Mouse (Mus musculus) T-helper 1 cell (primary cell): Measurements from ENCODE around the gene Ptpn21.

ENCODE experiments used
- in situ Hi-C: fragments of 300-600 bp; cut with MboI, MseI; formaldehyde crosslinking; loops from one replicate; pipeline ENCODE4 v1.15.1; 2025; ENCODE audit warnings: high pct_unique_total_duplicates

The Ptpn21 gene

DNA sequence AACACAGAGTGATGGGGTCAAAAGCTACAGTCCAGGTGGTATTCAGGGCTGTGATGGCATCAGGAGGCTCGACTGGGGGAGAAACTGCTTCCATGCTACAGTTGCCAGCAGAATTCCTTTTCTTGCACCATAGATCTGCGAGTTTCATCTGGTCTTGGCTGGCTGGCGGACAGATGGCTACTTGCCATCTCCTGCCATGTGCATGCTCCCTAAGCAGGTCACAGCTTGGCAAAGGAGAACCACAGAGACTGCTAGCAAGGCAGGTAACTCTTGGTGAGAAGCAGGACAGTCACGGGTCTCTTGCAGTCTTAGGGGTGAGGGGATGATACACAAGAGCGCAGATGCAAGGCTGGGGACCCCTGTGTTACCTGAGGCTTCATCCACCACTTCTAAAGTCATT lies 67.3 kb downstream of the Ptpn21 start:
- in situ Hi-C loops = loop anchor here (10.0 kb wide), 1 partner anchor 65 kb away; the partner anchor contains the start of gene Ptpn21

GRCm38 (mm10) chr12:98669086-98669485 lies 68.1 kb downstream of the Ptpn21 start:
- in situ Hi-C loops = no loop called here

DNA sequence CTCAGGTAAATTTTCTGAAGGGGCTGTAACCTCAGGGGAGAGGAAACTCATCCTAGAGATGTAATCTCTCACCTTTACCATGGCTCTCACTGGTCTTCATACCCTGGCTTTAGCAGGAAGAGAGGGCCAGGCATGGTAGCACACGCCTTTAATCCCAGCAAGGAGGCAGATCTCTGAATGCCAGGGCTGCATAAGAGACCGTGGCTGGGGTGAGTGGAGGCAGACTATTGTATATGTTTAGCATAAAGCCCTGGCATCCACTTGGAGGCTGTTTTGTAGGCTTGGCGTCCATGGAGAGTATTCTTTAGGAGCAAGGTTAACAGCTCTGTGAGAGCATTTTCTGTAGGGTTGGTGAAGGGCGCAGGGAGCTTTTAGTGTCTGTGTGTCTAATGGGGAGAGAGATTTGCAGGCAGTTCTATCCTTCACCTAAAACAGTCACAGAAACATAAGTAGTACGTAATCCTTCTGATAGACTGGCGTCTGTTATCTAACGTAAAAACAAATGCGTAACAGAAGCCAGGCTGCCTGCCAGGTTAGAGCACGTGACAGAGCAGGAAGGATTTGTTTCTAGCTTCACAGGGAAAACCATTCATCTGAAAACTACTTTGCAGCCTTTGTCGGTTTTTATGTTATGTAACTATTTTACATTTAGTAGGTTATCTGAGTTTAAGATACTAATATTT lies 68.9 kb downstream of the Ptpn21 start:
- in situ Hi-C loops = no loop called here

- in situ Hi-C loops = no loop called here
Observed at GRCm38 (mm10) chr12:98662617-98663016, 74.6 kb downstream of the Ptpn21 start.

DNA sequence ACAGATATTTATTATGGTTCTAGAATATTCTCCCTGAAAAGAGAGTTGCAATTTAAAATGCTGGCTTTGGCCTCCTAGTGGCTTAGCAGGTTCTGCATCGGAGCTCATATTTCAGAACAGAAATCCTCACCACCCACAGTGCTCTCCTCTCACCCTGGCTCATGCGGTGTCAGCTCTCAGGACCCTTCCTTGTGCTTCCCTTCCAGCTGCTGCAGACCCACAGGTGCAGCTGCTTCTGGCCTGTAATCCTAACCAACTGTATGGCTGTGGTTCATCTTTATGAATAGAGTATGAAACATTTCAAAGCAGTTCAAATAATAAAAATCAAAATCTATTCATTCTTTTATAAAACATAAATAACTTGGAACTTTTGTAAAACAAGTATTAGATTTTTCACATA lies 80.3 kb downstream of the Ptpn21 start:
- in situ Hi-C loops = no loop called here

DNA sequence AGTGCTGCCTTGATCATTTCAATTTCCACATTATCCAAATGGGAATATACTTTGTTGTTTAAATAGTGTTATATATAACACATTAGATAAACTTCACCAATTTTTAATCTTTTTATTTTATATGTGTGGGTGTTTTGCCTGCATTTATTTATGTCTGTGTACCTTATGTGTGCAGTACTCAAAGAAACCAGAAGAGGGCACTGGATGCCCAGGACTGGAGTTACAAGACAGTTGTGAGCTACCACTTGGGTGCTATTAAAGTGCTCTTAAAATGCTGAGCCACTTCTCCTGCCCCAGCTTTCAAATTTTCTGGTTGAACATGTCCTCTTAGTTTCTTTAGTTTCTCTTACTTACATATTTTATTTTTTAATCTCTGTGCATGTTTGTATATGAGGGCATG lies 92.4 kb downstream of the Ptpn21 start:
- in situ Hi-C loops = no loop called here

GRCm38 (mm10) chr12:98628260-98628970 lies 108.8 kb downstream of the Ptpn21 start:
- in situ Hi-C loops = no loop called here

- in situ Hi-C loops = no loop called here
Observed at GRCm38 (mm10) chr12:98627392-98628259, 109.6 kb downstream of the Ptpn21 start, which contains the start of gene Spata7. Gene Spata7 (plus strand): TSS chr12:98628157.
